Mouse (Mus musculus): Measurements from ENCODE around the gene Mfsd12. TPM values are rescaled to one million over a fixed set of nuclear protein-coding genes. Genes with fewer than 3 reads are reported as not detected.
A peak's percentile ranks its signal among the peaks of the same experiment; 100 is the strongest.

The Mfsd12 gene
- polyA plus RNA-seq, 1 experiment, result 23.4 TPM

- DNase-seq, result peak; percentile 84
- peak within 1 kb of the TSS; percentile 61 for H3K27ac ChIP-seq (ENCODE audit: insufficient read depth, low read depth, low read length)
- WGBS, result 29% methylated on average over 10 of the region's 10 CpGs
- H3K4me1 ChIP-seq (ENCODE audit: control insufficient read depth, insufficient read depth, low read length), result no peaks in the 10 kb centered on the region
- peak within 1 kb of the TSS; percentile 39 for H3K4me3 ChIP-seq (ENCODE audit: insufficient read depth, low read depth, low read length)
- no peaks in the 10 kb centered on the region for H3K27me3 ChIP-seq (replicated peaks; ENCODE audit: control insufficient read depth, insufficient read depth, low read length)
- TF ChIP-seq CTCF (conservative IDR thresholded peaks at IDR 0.05; ENCODE audit: insufficient read depth, insufficient read length, low read depth, low read length) (no peak), POLR2A (IDR thresholded peaks at IDR 0.05; ENCODE audit: low read depth, low read length) (peak; percentile 42)
- no peaks in the 10 kb centered on the region; the same call in 1 of the 2 replicates for H3K36me3 ChIP-seq (ENCODE audit: control insufficient read depth, insufficient read depth, low read length)
Observed at GRCm38 (mm10) chr10:81328386-81328785, 28.9 kb upstream of the Mfsd12 start, which contains the start of gene Tbxa2r. Tbxa2r (plus strand) TSS chr10:81328731.

GRCm38 (mm10) chr10:81329194-81329975, 27.9 kb upstream of the Mfsd12 start:
- H3K27ac ChIP-seq (ENCODE audit: insufficient read depth, low read depth, low read length), result peak overlapping the region; percentile 52
- no peaks in the 10 kb centered on the region for H3K4me1 ChIP-seq (ENCODE audit: control insufficient read depth, insufficient read depth, low read length)
- no peaks in the 10 kb centered on the region for H3K27me3 ChIP-seq (replicated peaks; ENCODE audit: control insufficient read depth, insufficient read depth, low read length)
- no peaks in the 10 kb centered on the region; the same call in 1 of the 2 replicates for H3K36me3 ChIP-seq (ENCODE audit: control insufficient read depth, insufficient read depth, low read length)
- TF ChIP-seq POLR2A (IDR thresholded peaks at IDR 0.05; ENCODE audit: low read depth, low read length), result no peak
- no peak for TF ChIP-seq CTCF (conservative IDR thresholded peaks at IDR 0.05; ENCODE audit: insufficient read depth, insufficient read length, low read depth, low read length)
- DNase-seq, result peak; percentile 31
- peak overlapping the region; percentile 39 for H3K4me3 ChIP-seq (ENCODE audit: insufficient read depth, low read depth, low read length)
- WGBS, result 47% methylated on average over 10 of the region's 10 CpGs

- TF ChIP-seq POLR2A (IDR thresholded peaks at IDR 0.05; ENCODE audit: low read depth, low read length), result no peak
- no peak for TF ChIP-seq CTCF (conservative IDR thresholded peaks at IDR 0.05; ENCODE audit: insufficient read depth, insufficient read length, low read depth, low read length)
- WGBS, result 53% methylated on average over 4 of the region's 4 CpGs
- peak overlapping the region; percentile 52 for H3K27ac ChIP-seq (ENCODE audit: insufficient read depth, low read depth, low read length)
- no peaks in the 10 kb centered on the region for H3K4me1 ChIP-seq (ENCODE audit: control insufficient read depth, insufficient read depth, low read length)
- no peaks in the 10 kb centered on the region for H3K27me3 ChIP-seq (replicated peaks; ENCODE audit: control insufficient read depth, insufficient read depth, low read length)
- peak; percentile 72 for DNase-seq
- H3K4me3 ChIP-seq (ENCODE audit: insufficient read depth, low read depth, low read length), result peak overlapping the region; percentile 39; the same call in 1 of the 2 replicates
- no peaks in the 10 kb centered on the region; the same call in 1 of the 2 replicates for H3K36me3 ChIP-seq (ENCODE audit: control insufficient read depth, insufficient read depth, low read length)
Observed at GRCm38 (mm10) chr10:81330007-81330406, 27.3 kb upstream of the Mfsd12 start.

GRCm38 (mm10) chr10:81332277-81332676, 25.0 kb upstream of the Mfsd12 start:
- DNase-seq, result no peak
- H3K27ac ChIP-seq (ENCODE audit: insufficient read depth, low read depth, low read length), result no peak overlapping the region
- no peaks in the 10 kb centered on the region for H3K36me3 ChIP-seq (ENCODE audit: control insufficient read depth, insufficient read depth, low read length)
- no peak overlapping the region for H3K4me3 ChIP-seq (ENCODE audit: insufficient read depth, low read depth, low read length)
- H3K27me3 ChIP-seq (replicated peaks; ENCODE audit: control insufficient read depth, insufficient read depth, low read length), result no peaks in the 10 kb centered on the region
- TF ChIP-seq POLR2A (IDR thresholded peaks at IDR 0.05; ENCODE audit: low read depth, low read length) (no peak), CTCF (conservative IDR thresholded peaks at IDR 0.05; ENCODE audit: insufficient read depth, insufficient read length, low read depth, low read length) (no peak)
- WGBS, result 31% methylated on average over 29 of the region's 29 CpGs
- no peaks in the 10 kb centered on the region for H3K4me1 ChIP-seq (ENCODE audit: control insufficient read depth, insufficient read depth, low read length)

- Histone ChIP-seq H3K4me3 (ENCODE audit: insufficient read depth, low read depth, low read length) (no peak overlapping the region), H3K27me3 (replicated peaks; ENCODE audit: control insufficient read depth, insufficient read depth, low read length) (no peaks in the 10 kb centered on the region), H3K36me3 (ENCODE audit: control insufficient read depth, insufficient read depth, low read length) (no peaks in the 10 kb centered on the region), H3K27ac (ENCODE audit: insufficient read depth, low read depth, low read length) (no peak overlapping the region), H3K4me1 (ENCODE audit: control insufficient read depth, insufficient read depth, low read length) (no peaks in the 10 kb centered on the region)
- no peak for DNase-seq
- 39% methylated on average over 11 of the region's 11 CpGs for WGBS
- TF ChIP-seq POLR2A (IDR thresholded peaks at IDR 0.05; ENCODE audit: low read depth, low read length), result no peak
- TF ChIP-seq CTCF (conservative IDR thresholded peaks at IDR 0.05; ENCODE audit: insufficient read depth, insufficient read length, low read depth, low read length), result no peak
Observed at GRCm38 (mm10) chr10:81334324-81334723, 23.0 kb upstream of the Mfsd12 start.

- WGBS, result 70% methylated on average over 19 of the region's 19 CpGs
- Histone ChIP-seq H3K4me1 (ENCODE audit: control insufficient read depth, insufficient read depth, low read length) (no peaks in the 10 kb centered on the region), H3K27ac (ENCODE audit: insufficient read depth, low read depth, low read length) (no peak overlapping the region), H3K27me3 (replicated peaks; ENCODE audit: control insufficient read depth, insufficient read depth, low read length) (no peaks in the 10 kb centered on the region), H3K36me3 (ENCODE audit: control insufficient read depth, insufficient read depth, low read length) (no peaks in the 10 kb centered on the region), H3K4me3 (ENCODE audit: insufficient read depth, low read depth, low read length) (no peak overlapping the region)
- no peak for DNase-seq
- no peak for TF ChIP-seq POLR2A (IDR thresholded peaks at IDR 0.05; ENCODE audit: low read depth, low read length)
- TF ChIP-seq CTCF (conservative IDR thresholded peaks at IDR 0.05; ENCODE audit: insufficient read depth, insufficient read length, low read depth, low read length), result no peak
Observed at GRCm38 (mm10) chr10:81335393-81336340, 21.6 kb upstream of the Mfsd12 start.

Measured in kidney, adult 2 months (tissue).